Mouse (Mus musculus): ENCODE measurements around the gene Bid. TPM values are rescaled to one million over a fixed set of nuclear protein-coding genes. Genes with fewer than 3 reads are reported as not detected.

The Bid gene
- 14.3 and 16.9 TPM in 2 replicates for polyA plus RNA-seq (2012; rRNA removed)

GRCm38 (mm10) chr6:120916074-120916971, at the start of gene Bid:
Bid (minus strand) TSS chr6:120916853.

Other genes starting within 250 kb of the Bid start
- 0.10 TPM in 2 replicates for gene Slc25a18, start 143.3 kb downstream of the Bid start, polyA plus RNA-seq (2012; rRNA removed)
- gene Atp6v1e1, start 94.1 kb downstream of the Bid start, polyA plus RNA-seq (2012; rRNA removed): 69.4 and 79.9 TPM in 2 replicates
- gene Bcl2l13, start 80.6 kb downstream of the Bid start, polyA plus RNA-seq (2012; rRNA removed): 17.3 and 21.7 TPM in 2 replicates
- gene Mical3, start 214.1 kb upstream of the Bid start, polyA plus RNA-seq (2012; rRNA removed): 7.9 and 8.8 TPM in 2 replicates